Mouse (Mus musculus): ENCODE measurements around the gene Polrmt.

DNA sequence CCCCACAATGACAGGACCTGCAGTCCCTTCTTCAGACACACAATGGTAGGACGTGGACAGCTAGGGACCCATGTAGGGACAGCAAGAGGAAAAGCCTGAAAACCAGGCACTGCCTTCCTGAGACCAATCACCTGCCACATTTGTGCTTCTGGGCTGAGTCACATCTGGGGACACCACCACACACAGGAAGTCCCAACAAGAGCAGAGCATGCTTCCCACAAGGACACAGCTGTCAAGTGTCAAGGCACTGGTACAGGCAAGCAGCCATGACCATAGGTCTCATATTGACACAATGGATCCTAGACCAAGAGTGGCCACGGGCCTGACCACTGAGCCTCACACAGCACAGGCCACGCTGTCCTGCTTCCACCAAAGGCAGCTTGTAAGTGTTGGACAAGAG, 16.5 kb upstream of the Polrmt start:
- no peak for TF ChIP-seq CTCF (IDR thresholded peaks at IDR 0.05; ENCODE audit: borderline replicate concordance, control insufficient read depth, extremely low read depth, insufficient read depth, low read length, poor library complexity)
- TF ChIP-seq POLR2A (IDR thresholded peaks at IDR 0.05; ENCODE audit: control insufficient read depth, extremely low read depth, insufficient read depth, low read length, poor library complexity) = no peak
